Mouse (Mus musculus): ENCODE results near the gene Fam209.

GRCm38 (mm10) chr2:172468346-172468819 is 3.9 kb upstream of the Fam209 start:
- TF ChIP-seq CHD2 (IDR thresholded peaks at IDR 0.05; ENCODE audit: low read depth, low read length) (no peak), ZC3H11A (IDR thresholded peaks at IDR 0.05; ENCODE audit: borderline replicate concordance, low read depth, low read length) (no peak), HCFC1 (IDR thresholded peaks at IDR 0.05; ENCODE audit: borderline replicate concordance, insufficient read depth, low read length) (no peak)
